Mouse (Mus musculus): ENCODE results near the gene Dpf3.

DNA sequence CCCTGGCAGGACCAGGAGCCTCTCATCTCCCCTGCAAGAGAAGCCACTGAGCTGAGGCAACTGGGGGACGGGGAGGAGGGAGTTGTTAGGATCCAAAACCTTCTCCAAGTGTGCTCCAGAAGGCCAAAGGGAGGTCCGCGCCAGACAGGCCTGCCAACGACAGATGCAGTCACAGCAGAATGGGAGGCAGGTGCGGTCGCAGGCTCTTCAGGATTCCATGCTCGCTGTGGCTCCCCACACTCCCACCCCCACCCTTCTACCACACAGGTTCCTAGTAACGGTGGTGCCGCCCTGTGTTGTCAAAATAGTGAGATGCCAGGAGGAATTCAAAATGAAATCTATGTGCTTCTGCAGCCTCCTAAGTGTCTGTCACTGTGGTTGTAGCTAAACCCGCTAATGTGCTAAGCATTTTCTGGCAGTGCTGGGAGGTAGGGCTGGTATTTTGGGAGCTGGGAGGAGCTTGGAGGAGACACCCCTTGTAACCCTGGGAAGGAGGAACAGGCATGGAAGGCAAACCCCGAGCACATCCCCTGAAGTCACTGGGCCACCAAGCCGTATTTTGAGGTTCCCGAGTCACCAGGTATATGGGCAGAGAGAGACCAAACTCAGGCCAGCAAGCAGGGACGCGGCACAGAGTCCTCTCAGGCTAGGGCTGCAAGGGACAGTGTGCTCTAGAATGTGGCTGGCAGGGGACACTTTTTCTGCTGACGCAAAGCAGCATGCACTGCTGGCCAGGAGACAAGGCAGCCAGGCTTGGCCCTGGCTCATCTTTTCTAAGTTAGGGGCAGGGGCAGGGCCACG is 75.6 kb downstream of the Dpf3 start:
- TF ChIP-seq POLR2A (IDR thresholded peaks at IDR 0.05; ENCODE audit: insufficient read length, low read depth) (no peak), USF1 (IDR thresholded peaks at IDR 0.05; ENCODE audit: low read depth) (no peak), TCF12 (IDR thresholded peaks at IDR 0.05; ENCODE audit: insufficient read depth, poor library complexity, severe bottlenecking) (no peak), CEBPB (IDR thresholded peaks at IDR 0.05; ENCODE audit: insufficient read depth, poor library complexity, severe bottlenecking) (no peak), POLR2AphosphoS2 (IDR thresholded peaks at IDR 0.05; ENCODE audit: insufficient read length, low read depth) (no peak), MYOG (IDR thresholded peaks at IDR 0.05; ENCODE audit: control insufficient read depth in 1 of 3, insufficient read depth in 1 of 3, insufficient read length in 2 of 3, low read depth in 2 of 3) (no peak), MYOD1 (IDR thresholded peaks at IDR 0.05; ENCODE audit: control insufficient read depth in 1 of 3, insufficient read length in 2 of 3, low read depth in 2 of 3) (peak in 1 of 3 experiments; percentile 27), MAX (IDR thresholded peaks at IDR 0.05; ENCODE audit: low read depth) (no peak)
